Mouse (Mus musculus) midbrain, embryonic 13.5 days (tissue): ENCODE data around the gene Gorasp1. TPM values are rescaled to one million over a fixed set of nuclear protein-coding genes. Genes with fewer than 3 reads are reported as not detected.

Experiments
- ATAC-seq: fragments of 200-750 bp; cut with Nextera tagmentation; 2 replicates; pipeline ENCODE4 v1.8.0; 2017; ENCODE audit warnings: mild to moderate bottlenecking, moderate TSS enrichment, moderate library complexity
- H3K27ac ChIP-seq: fragments of 300-500 bp; sonication (generic); 2 replicates; pipeline ENCODE4 v1.5.1; 2015; ENCODE audit warnings: inconsistent platforms, mild to moderate bottlenecking, moderate library complexity
- H3K27me3 ChIP-seq: fragments of 300-500 bp; sonication (generic); 2 replicates; pipeline ENCODE4 v1.6.1; 2015; ENCODE audit warnings: mild to moderate bottlenecking, inconsistent platforms
- H3K36me3 ChIP-seq: fragments of 300-500 bp; sonication (generic); 2 replicates; pipeline ENCODE4 v1.6.1; 2015; ENCODE audit warnings: mild to moderate bottlenecking, inconsistent platforms
- H3K4me1 ChIP-seq: fragments of 300-500 bp; sonication (generic); replicated peaks from 2 replicates; pipeline ENCODE4 v1.6.1; 2015; ENCODE audit warnings: inconsistent platforms
- H3K4me2 ChIP-seq: fragments of 300-500 bp; sonication (generic); replicated peaks from 2 replicates; pipeline ENCODE4 v1.6.1; 2015; ENCODE audit warnings: moderate library complexity, mild to moderate bottlenecking, inconsistent platforms
- H3K4me3 ChIP-seq: fragments of 300-500 bp; sonication (generic); replicated peaks from 2 replicates; pipeline ENCODE4 v1.5.1; 2015; ENCODE audit warnings: mild to moderate bottlenecking, inconsistent platforms
- H3K9ac ChIP-seq: fragments of 300-500 bp; sonication (generic); replicated peaks from 2 replicates; pipeline ENCODE4 v1.6.1; 2015; ENCODE audit warnings: mild to moderate bottlenecking, inconsistent platforms
- H3K9me3 ChIP-seq: fragments of 300-500 bp; sonication (generic); 2 replicates; pipeline ENCODE4 v1.6.1; 2016; ENCODE audit warnings: mild to moderate bottlenecking, inconsistent platforms
- WGBS: fragments of 180-500 bp; shearing (Covaris S2); methylation state at CpG from one replicate; pipeline ENCODE4 v1.1.7; 2015; 5-methylcytosine and 5-hydroxymethylcytosine counted together
- polyA plus RNA-seq: library from polyadenylated mRNA; unstranded; fragments of >200 nt; fragmentation: Nextera tagmentation; extraction: Ambion mirVana; gene quantifications from 2 replicates; pipeline ENCODE4 v1.2.1, GENCODE M21; 2015

Gorasp1 gene
- polyA plus RNA-seq, 1 experiment from 2014 or later, result 22.9 TPM

DNA sequence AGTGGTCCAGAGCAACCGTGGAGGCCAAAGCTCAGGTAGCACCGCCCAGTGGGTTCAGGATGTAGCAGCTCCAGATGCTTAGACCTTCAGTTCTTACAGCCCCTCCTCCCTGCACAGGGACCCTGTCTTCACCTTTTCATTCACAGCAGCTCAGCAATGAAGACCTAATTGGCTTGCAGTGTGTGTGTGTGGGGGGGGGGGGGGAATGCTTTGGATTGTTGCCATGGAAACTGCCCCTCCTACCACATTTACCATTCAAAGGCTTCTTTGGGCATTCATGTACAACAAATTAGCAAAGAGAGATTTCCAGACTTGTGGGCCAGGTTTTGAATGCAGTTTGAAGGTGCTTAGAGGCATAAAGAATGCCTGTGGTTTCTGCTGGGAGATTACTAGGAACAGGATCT, 48.5 kb downstream of the Gorasp1 start:
- ATAC-seq, result peak; percentile 77
- H3K27ac ChIP-seq, result peak overlapping the region; percentile 67
- peaks cover 18% of the 10 kb centered on the region for H3K4me1 ChIP-seq
- H3K9me3 ChIP-seq, result no peaks in the 10 kb centered on the region
- H3K27me3 ChIP-seq, result peaks cover 19% of the 10 kb centered on the region
- WGBS, result 7% methylated on average over 2 of the region's 2 CpGs
- no peaks in the 10 kb centered on the region for H3K36me3 ChIP-seq
- H3K4me3 ChIP-seq, result no peak overlapping the region
- H3K4me2 ChIP-seq, result no peak overlapping the region
- no peak overlapping the region for H3K9ac ChIP-seq

GRCm38 (mm10) chr9:119887144-119887901, 50.0 kb downstream of the Gorasp1 start:
- WGBS, result 72% methylated on average over 4 of the region's 4 CpGs
- peaks cover 12% of the 10 kb centered on the region; the same call in 1 of the 2 replicates for H3K27me3 ChIP-seq
- no peak overlapping the region for H3K4me3 ChIP-seq
- H3K4me2 ChIP-seq, result no peak overlapping the region
- no peaks in the 10 kb centered on the region for H3K36me3 ChIP-seq
- no peak overlapping the region for H3K9ac ChIP-seq
- H3K27ac ChIP-seq, result no peak overlapping the region
- H3K4me1 ChIP-seq, result peaks cover 18% of the 10 kb centered on the region
- no peak for ATAC-seq
- no peaks in the 10 kb centered on the region for H3K9me3 ChIP-seq

Other genes with a start within 250 kb of the Gorasp1 start
- 0.03 and 0.04 TPM in 2 replicates for gene Scn10a, start 218.2 kb downstream of the Gorasp1 start, polyA plus RNA-seq
- gene Scn11a, start 112.1 kb downstream of the Gorasp1 start, polyA plus RNA-seq, result 0.15 and 0.17 TPM in 2 replicates
- gene Wdr48, start 42.7 kb downstream of the Gorasp1 start, polyA plus RNA-seq, result 74.5 and 75.3 TPM in 2 replicates
- 0.28 and 0.44 TPM in 2 replicates for gene Ttc21a, start within 50 bp of the Gorasp1 start, polyA plus RNA-seq
- gene Csrnp1, start 47.1 kb upstream of the Gorasp1 start, polyA plus RNA-seq, result 1.1 and 1.3 TPM in 2 replicates
- gene Xirp1, start 86.0 kb upstream of the Gorasp1 start, polyA plus RNA-seq, result 0.03 TPM in 1 of 2 replicates, not detected in the other
- 6.1 and 6.6 TPM in 2 replicates for gene Cx3cr1, start 132.3 kb upstream of the Gorasp1 start, polyA plus RNA-seq
- gene Ccr8, start 154.5 kb upstream of the Gorasp1 start, polyA plus RNA-seq, result not detected in 2 replicates
- gene Slc25a38, start 172.8 kb upstream of the Gorasp1 start, polyA plus RNA-seq, result 37.2 and 39.2 TPM in 2 replicates
- 935 and 992 TPM in 2 replicates for gene Rpsa, start 190.1 kb upstream of the Gorasp1 start, polyA plus RNA-seq
- gene Mobp, start 212.1 kb upstream of the Gorasp1 start, polyA plus RNA-seq, result 0.07 and 0.54 TPM in 2 replicates